Mouse (Mus musculus): ENCODE results near the gene Tex45. TPM values are rescaled to one million over a fixed set of nuclear protein-coding genes. Genes with fewer than 3 reads are reported as not detected.

Tex45 gene
- not detected in 2 replicates for total RNA-seq (2014; fragmentation: Nextera tagmentation)
- total RNA-seq (2017): 0.11 TPM in 1 of 2 replicates, not detected in the other
- polyA plus RNA-seq (2012): not detected in 2 replicates

DNA sequence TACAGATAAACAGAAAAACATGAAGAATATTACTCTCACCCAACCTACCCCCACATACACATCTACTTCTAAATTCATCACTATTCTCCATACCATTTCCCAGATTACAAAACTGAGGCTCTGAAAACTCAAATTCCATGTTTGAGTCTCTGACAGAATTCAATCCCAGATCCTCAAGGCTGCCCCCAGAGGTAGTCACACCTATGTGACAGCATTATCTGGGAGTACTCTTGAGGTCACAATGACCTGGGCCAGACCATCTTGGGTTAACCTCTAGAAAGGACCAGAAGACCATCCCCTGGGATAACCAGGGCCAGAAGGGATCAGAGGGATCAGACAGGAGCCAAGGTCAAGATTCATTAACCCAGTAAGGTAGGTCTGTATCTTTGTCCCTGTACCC, at the start of gene Tex45:
TSS of gene Tex45 (plus strand) at position 301 of the 400 bp plus-strand sequence.
- ATAC-seq (ENCODE audit: extremely low read depth, insufficient number of reproducible peaks, low FRiP score, poor library complexity, severe bottlenecking): no peak
- TF ChIP-seq GATA2 (IDR thresholded peaks at IDR 0.05; ENCODE audit: borderline replicate concordance, low read depth, low read length) (no peak), GATA1 (IDR thresholded peaks at IDR 0.05; ENCODE audit: borderline replicate concordance, low read length) (no peak), TAL1 (conservative IDR thresholded peaks at IDR 0.05; ENCODE audit: low read depth, low read length) (no peak), CTCF (IDR thresholded peaks at IDR 0.05; ENCODE audit: low read depth, low read length) (no peak), POLR2AphosphoS5 (IDR thresholded peaks at IDR 0.05; ENCODE audit: insufficient replicate concordance, low read depth, low read length) (no peak)
- Histone ChIP-seq H3K4me1 (ENCODE audit: insufficient read depth, low read depth, low read length) (peaks cover 23% of the 10 kb centered on the region), H3K9me3 (replicated peaks) (no peaks in the 10 kb centered on the region), H3K36me3 (replicated peaks) (no peaks in the 10 kb centered on the region), H3K4me3 (ENCODE audit: low read depth, low read length) (no peak within 1 kb of the TSS), H3K27me3 (ENCODE audit: insufficient read depth, low read length) (peaks cover 14% of the 10 kb centered on the region)
- DNase-seq (ENCODE audit: low spot score): no peak

DNA sequence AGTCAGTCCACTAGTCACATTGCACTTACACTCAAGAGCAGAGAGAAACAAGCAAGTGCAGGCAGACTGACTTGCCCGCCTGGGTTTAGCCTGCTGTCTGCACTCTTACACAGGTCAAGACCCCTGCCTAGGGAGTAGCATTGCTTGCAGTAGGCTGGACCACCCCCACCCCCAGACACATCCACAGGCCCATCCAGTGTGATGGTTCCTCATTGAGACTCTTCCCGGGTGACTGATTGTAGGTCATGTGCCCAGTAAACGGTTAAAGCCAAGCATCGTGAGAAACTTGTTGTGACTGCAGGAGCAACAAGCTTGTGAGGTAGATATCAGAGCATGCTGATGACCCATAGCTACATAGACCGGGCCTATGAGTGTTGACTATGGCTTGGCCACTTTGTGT, 49.2 kb upstream of the Tex45 start:
- H3K9me3 ChIP-seq (replicated peaks): no peaks in the 10 kb centered on the region
- no peaks in the 10 kb centered on the region for H3K27me3 ChIP-seq (ENCODE audit: insufficient read depth, low read length)
- no peak for ATAC-seq (ENCODE audit: extremely low read depth, insufficient number of reproducible peaks, low FRiP score, poor library complexity, severe bottlenecking)
- TF ChIP-seq CTCF (IDR thresholded peaks at IDR 0.05; ENCODE audit: low read depth, low read length) (no peak), TAL1 (conservative IDR thresholded peaks at IDR 0.05; ENCODE audit: low read depth, low read length) (no peak), GATA2 (IDR thresholded peaks at IDR 0.05; ENCODE audit: borderline replicate concordance, low read depth, low read length) (no peak), GATA1 (IDR thresholded peaks at IDR 0.05; ENCODE audit: borderline replicate concordance, low read length) (no peak), POLR2AphosphoS5 (IDR thresholded peaks at IDR 0.05; ENCODE audit: insufficient replicate concordance, low read depth, low read length) (no peak)
- no peak for DNase-seq (ENCODE audit: low spot score)
- peaks cover 82% of the 10 kb centered on the region for H3K36me3 ChIP-seq (replicated peaks)
- H3K4me1 ChIP-seq (ENCODE audit: insufficient read depth, low read depth, low read length): peaks cover 64% of the 10 kb centered on the region
- no peak overlapping the region for H3K4me3 ChIP-seq (ENCODE audit: low read depth, low read length)

DNA sequence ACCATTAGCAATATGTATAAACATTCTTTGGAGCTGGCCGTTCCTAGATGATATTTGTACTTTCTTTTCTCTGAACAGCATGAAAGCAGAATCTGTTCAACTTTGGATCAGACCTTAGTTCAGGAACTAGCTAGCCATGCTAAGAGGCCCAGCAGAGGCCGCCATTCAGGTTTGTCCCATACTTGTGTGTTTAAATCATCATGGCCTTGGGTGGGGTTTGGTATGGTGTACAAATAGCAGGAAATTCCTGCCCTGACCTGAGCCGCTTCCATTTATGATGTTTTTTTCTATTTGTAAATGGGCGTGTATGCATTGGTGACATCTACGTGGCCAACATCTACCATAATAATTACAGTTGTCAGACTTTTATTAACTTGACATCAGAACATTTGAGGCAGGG, 45.4 kb upstream of the Tex45 start:
- Histone ChIP-seq H3K4me3 (ENCODE audit: low read depth, low read length) (no peak overlapping the region), H3K27me3 (ENCODE audit: insufficient read depth, low read length) (no peaks in the 10 kb centered on the region), H3K9me3 (replicated peaks) (no peaks in the 10 kb centered on the region), H3K36me3 (replicated peaks) (peaks cover 87% of the 10 kb centered on the region), H3K4me1 (ENCODE audit: insufficient read depth, low read depth, low read length) (peaks cover 40% of the 10 kb centered on the region)
- DNase-seq (ENCODE audit: low spot score): no peak
- TF ChIP-seq GATA1 (IDR thresholded peaks at IDR 0.05; ENCODE audit: borderline replicate concordance, low read length): no peak
- TF ChIP-seq TAL1 (conservative IDR thresholded peaks at IDR 0.05; ENCODE audit: low read depth, low read length): no peak
- no peak for TF ChIP-seq CTCF (IDR thresholded peaks at IDR 0.05; ENCODE audit: low read depth, low read length)
- no peak for TF ChIP-seq POLR2AphosphoS5 (IDR thresholded peaks at IDR 0.05; ENCODE audit: insufficient replicate concordance, low read depth, low read length)
- TF ChIP-seq GATA2 (IDR thresholded peaks at IDR 0.05; ENCODE audit: borderline replicate concordance, low read depth, low read length): no peak
- no peak for ATAC-seq (ENCODE audit: extremely low read depth, insufficient number of reproducible peaks, low FRiP score, poor library complexity, severe bottlenecking)

DNA sequence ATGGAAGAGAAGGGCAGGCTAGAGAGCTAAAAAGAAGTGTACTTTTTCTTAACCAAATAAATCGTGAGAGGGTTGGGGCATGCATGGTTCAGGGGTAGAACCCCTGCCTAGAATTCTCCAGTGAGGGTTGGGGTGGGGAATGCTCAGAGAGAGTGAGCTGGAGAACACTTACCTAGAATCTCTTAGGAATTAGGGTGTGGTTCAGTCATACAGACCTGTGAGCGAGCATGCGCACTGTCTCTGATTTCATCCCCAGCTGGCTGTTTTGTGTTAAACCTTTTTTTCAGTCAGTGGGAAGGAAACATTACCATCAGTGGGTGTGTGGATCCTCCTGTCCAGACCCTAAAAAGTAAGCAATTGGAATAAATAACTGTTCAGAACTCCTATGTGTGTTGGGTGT, 44.5 kb upstream of the Tex45 start:
- TF ChIP-seq POLR2AphosphoS5 (IDR thresholded peaks at IDR 0.05; ENCODE audit: insufficient replicate concordance, low read depth, low read length): no peak
- TF ChIP-seq GATA1 (IDR thresholded peaks at IDR 0.05; ENCODE audit: borderline replicate concordance, low read length): no peak
- TF ChIP-seq GATA2 (IDR thresholded peaks at IDR 0.05; ENCODE audit: borderline replicate concordance, low read depth, low read length): no peak
- TF ChIP-seq CTCF (IDR thresholded peaks at IDR 0.05; ENCODE audit: low read depth, low read length): no peak
- no peak for TF ChIP-seq TAL1 (conservative IDR thresholded peaks at IDR 0.05; ENCODE audit: low read depth, low read length)
- peaks cover 30% of the 10 kb centered on the region for H3K4me1 ChIP-seq (ENCODE audit: insufficient read depth, low read depth, low read length)
- no peaks in the 10 kb centered on the region for H3K27me3 ChIP-seq (ENCODE audit: insufficient read depth, low read length)
- no peak for ATAC-seq (ENCODE audit: extremely low read depth, insufficient number of reproducible peaks, low FRiP score, poor library complexity, severe bottlenecking)
- DNase-seq (ENCODE audit: low spot score): no peak
- no peak overlapping the region for H3K4me3 ChIP-seq (ENCODE audit: low read depth, low read length)
- H3K36me3 ChIP-seq (replicated peaks): peaks cover 86% of the 10 kb centered on the region
- H3K9me3 ChIP-seq (replicated peaks): no peaks in the 10 kb centered on the region

DNA sequence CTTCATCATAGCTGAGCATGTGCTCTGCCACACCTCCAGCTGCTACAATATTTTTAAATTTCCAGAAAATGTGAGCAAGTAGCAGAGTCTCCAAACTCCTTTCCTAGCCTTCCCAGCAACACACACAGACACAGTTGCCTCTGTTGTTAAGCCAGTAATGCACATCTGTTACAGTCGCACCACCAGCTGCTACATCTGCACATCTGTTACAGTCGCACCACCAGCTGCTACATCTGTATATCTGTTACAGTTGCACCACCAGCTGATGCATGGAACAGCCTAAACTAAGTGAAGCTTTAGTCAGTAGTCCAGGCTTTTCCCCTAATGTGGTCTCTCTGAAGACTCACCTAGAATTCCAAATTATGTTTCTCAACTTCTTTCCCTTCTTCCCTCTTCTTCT, 42.2 kb upstream of the Tex45 start:
- no peak for ATAC-seq (ENCODE audit: extremely low read depth, insufficient number of reproducible peaks, low FRiP score, poor library complexity, severe bottlenecking)
- no peak for TF ChIP-seq CTCF (IDR thresholded peaks at IDR 0.05; ENCODE audit: low read depth, low read length)
- TF ChIP-seq GATA1 (IDR thresholded peaks at IDR 0.05; ENCODE audit: borderline replicate concordance, low read length): no peak
- no peak for TF ChIP-seq TAL1 (conservative IDR thresholded peaks at IDR 0.05; ENCODE audit: low read depth, low read length)
- TF ChIP-seq GATA2 (IDR thresholded peaks at IDR 0.05; ENCODE audit: borderline replicate concordance, low read depth, low read length): no peak
- no peak for TF ChIP-seq POLR2AphosphoS5 (IDR thresholded peaks at IDR 0.05; ENCODE audit: insufficient replicate concordance, low read depth, low read length)

DNA sequence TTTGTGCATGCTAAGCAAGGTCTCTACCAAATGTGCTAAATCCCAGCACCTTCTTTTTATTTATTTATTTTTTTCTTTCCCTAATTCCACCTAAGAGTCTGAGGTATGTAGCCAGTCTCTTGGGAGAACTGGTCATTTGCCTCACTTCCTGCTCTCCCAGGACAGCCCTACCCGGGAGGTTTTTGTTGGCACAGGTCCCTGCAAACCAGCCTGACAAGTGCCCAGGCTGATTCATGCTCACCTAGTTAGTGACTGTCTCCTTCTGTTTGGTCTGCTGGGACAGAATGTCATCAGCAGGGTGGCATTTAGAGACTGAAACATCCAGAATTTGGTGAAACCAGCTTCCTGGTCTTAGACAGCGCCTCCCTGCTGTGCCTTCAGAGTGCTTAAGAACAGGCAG, 40.7 kb upstream of the Tex45 start:
- H3K4me3 ChIP-seq (ENCODE audit: low read depth, low read length): no peak overlapping the region
- H3K9me3 ChIP-seq (replicated peaks): no peaks in the 10 kb centered on the region
- no peaks in the 10 kb centered on the region for H3K27me3 ChIP-seq (ENCODE audit: insufficient read depth, low read length)
- no peak for DNase-seq (ENCODE audit: low spot score)
- peaks cover 31% of the 10 kb centered on the region for H3K4me1 ChIP-seq (ENCODE audit: insufficient read depth, low read depth, low read length)
- TF ChIP-seq TAL1 (conservative IDR thresholded peaks at IDR 0.05; ENCODE audit: low read depth, low read length): no peak
- TF ChIP-seq GATA2 (IDR thresholded peaks at IDR 0.05; ENCODE audit: borderline replicate concordance, low read depth, low read length): no peak
- no peak for TF ChIP-seq GATA1 (IDR thresholded peaks at IDR 0.05; ENCODE audit: borderline replicate concordance, low read length)
- no peak for TF ChIP-seq POLR2AphosphoS5 (IDR thresholded peaks at IDR 0.05; ENCODE audit: insufficient replicate concordance, low read depth, low read length)
- TF ChIP-seq CTCF (IDR thresholded peaks at IDR 0.05; ENCODE audit: low read depth, low read length): no peak
- peaks cover 96% of the 10 kb centered on the region for H3K36me3 ChIP-seq (replicated peaks)
- no peak for ATAC-seq (ENCODE audit: extremely low read depth, insufficient number of reproducible peaks, low FRiP score, poor library complexity, severe bottlenecking)

More for the DNA sequence above, 42.2 kb upstream of the Tex45 start:
- Histone ChIP-seq H3K27me3 (ENCODE audit: insufficient read depth, low read length) (no peaks in the 10 kb centered on the region), H3K36me3 (replicated peaks) (peaks cover 95% of the 10 kb centered on the region), H3K4me3 (ENCODE audit: low read depth, low read length) (no peak overlapping the region), H3K4me1 (ENCODE audit: insufficient read depth, low read depth, low read length) (peaks cover 25% of the 10 kb centered on the region), H3K9me3 (replicated peaks) (no peaks in the 10 kb centered on the region)
- DNase-seq (ENCODE audit: low spot score): no peak

Measured in G1E (cell line).